Mouse (Mus musculus) neural tube, embryonic 10.5 days (tissue): ENCODE measurements at regions not wholly inside any gene's neighbourhood (a gene's known extent, or its start where the extent isn't known, plus 50 kb on each side); places are given as distances from the start of the nearest gene placed in this dataset.
"Not testable (repeated sequence)": the region's sequence is repeated elsewhere in the genome, so short reads cannot be mapped to it uniquely, and the experiment has no call there.

Experiments used
- DNase-seq: peaks from one replicate; pipeline ENCODE4 v3.0.0-alpha.2; 2017; ENCODE audit warnings: low spot score; ENCODE audit errors: extremely low spot score

- not testable (repeated sequence) for DNase-seq
These were observed 52.3 kb upstream of the Cttnbp2 start for GRCm38 (mm10) chr6:18566934-18567333.

GRCm38 (mm10) chr6:18569221-18569620, 54.6 kb upstream of the Cttnbp2 start:
- DNase-seq, result no peak

GRCm38 (mm10) chr6:18578501-18578900, 63.9 kb upstream of the Cttnbp2 start:
- no peak for DNase-seq

GRCm38 (mm10) chr6:18589436-18589835, 74.8 kb upstream of the Cttnbp2 start:
- no peak for DNase-seq

- DNase-seq, result no peak
These were observed 82.0 kb upstream of the Cttnbp2 start for GRCm38 (mm10) chr6:18596680-18597079.

GRCm38 (mm10) chr6:18599626-18600025, 85.0 kb upstream of the Cttnbp2 start:
- DNase-seq, result no peak

- no peak for DNase-seq
These were observed 87.3 kb upstream of the Cttnbp2 start for GRCm38 (mm10) chr6:18601926-18602325.

- no peak for DNase-seq
These were observed 107.0 kb upstream of the Cttnbp2 start for GRCm38 (mm10) chr6:18621372-18622262.

- no peak for DNase-seq
These were observed 113.9 kb upstream of the Cttnbp2 start for GRCm38 (mm10) chr6:18628591-18628990.

GRCm38 (mm10) chr6:18633540-18634200, 119.0 kb upstream of the Cttnbp2 start:
- no peak for DNase-seq

GRCm38 (mm10) chr6:18639712-18640383, 125.2 kb upstream of the Cttnbp2 start:
- DNase-seq, result no peak

GRCm38 (mm10) chr6:18648898-18649591, 134.4 kb upstream of the Cttnbp2 start:
- DNase-seq, result no peak

GRCm38 (mm10) chr6:18651319-18651718, 136.7 kb upstream of the Cttnbp2 start:
- DNase-seq, result no peak

GRCm38 (mm10) chr6:18652006-18652601, 137.5 kb upstream of the Cttnbp2 start:
- DNase-seq, result no peak

GRCm38 (mm10) chr6:18654275-18654674, 139.6 kb upstream of the Cttnbp2 start:
- no peak for DNase-seq

- no peak for DNase-seq
These were observed 141.6 kb upstream of the Cttnbp2 start for GRCm38 (mm10) chr6:18656202-18656601.

- no peak for DNase-seq
These were observed 142.2 kb upstream of the Cttnbp2 start for GRCm38 (mm10) chr6:18656772-18657401.

- DNase-seq, result no peak
These were observed 150.0 kb upstream of the Cttnbp2 start for GRCm38 (mm10) chr6:18664687-18665086.

- no peak for DNase-seq
These were observed 151.3 kb upstream of the Cttnbp2 start for GRCm38 (mm10) chr6:18665992-18666391.

GRCm38 (mm10) chr6:18666543-18666942, 151.9 kb upstream of the Cttnbp2 start:
- no peak for DNase-seq

GRCm38 (mm10) chr6:18670677-18671076, 156.0 kb upstream of the Cttnbp2 start:
- DNase-seq, result no peak
